Mouse (Mus musculus): ENCODE results near the gene Stk38. TPM values are rescaled to one million over a fixed set of nuclear protein-coding genes. Genes with fewer than 3 reads are reported as not detected.

Stk38 gene
- 223 and 318 TPM in 2 replicates for total RNA-seq (2023)

DNA sequence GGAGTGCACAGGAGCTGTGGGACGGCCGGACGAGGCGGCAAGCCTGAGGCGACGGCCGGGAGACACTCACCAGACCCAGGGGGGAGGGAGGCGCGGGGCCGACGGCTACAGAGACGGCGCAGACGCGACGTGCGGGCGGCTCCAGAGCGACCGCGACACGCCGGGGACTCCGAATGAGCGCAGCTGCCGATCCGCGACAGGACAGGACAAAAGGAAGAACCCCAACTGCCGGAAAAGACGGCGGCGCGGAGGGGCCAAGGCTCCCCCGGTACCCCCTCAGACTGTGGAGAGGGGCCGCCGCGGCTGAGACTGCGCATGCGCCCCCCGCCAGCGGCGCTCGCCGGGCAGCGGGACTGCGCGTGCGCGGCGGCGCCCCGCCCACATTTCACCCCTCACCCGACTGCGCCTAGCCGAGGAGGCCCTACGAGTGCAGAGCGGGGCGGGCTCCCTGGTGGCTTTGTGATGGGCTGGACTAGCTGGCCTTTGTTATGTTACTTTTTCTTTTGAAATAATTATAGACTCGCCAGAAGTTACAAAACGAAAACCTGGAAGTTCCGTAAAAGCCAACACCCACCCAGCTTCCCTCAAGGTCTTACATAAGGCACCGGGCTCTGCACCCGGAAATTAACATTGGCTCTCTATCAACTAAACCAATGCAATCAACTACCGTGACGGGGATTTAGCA, at the start of gene Stk38:
TSS of gene Stk38 (minus strand) at position 355 of the 685 bp plus-strand sequence.

DNA sequence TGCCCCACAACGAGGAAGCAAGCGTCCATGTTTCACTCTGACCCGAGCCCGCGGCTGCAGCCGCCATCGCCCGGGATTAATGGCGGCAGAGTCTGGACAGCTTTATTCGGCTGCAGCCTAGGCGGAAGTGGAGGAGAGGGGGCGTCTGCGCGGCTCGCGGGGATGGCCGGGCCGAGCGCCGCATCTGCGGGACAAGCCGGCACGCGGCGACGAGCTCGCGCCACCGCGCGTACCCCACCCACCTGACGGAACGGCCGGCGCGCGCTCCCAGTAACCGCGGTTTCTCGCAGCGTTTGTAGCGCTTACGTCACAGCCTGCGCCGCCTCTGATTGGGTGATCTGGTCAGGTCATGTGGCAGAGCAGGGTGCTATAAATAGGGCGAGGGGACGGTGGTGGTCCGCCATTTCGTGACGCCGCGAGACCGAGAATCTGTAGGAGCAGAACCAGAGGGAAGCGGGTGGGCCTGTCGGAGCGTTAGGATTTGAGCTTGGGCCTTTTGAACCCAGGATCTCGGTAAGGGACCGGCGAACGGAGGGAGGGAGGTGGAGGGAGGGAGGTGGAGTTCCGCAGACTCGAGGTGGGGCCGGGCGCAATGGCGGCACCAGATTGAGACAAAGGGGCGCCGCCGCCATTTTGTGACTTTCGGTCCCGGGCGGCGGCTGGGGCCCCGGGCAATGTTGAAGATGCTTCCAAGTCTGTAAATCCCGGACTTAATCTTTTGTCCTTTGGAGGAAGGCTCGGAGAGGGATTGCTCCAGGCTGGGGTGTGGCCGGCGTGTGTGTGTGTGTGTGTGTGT, 24.7 kb upstream of the Stk38 start, which contains the start of gene Srsf3:
TSS of gene Srsf3 (plus strand) at position 355 of the 796 bp plus-strand sequence.

DNA sequence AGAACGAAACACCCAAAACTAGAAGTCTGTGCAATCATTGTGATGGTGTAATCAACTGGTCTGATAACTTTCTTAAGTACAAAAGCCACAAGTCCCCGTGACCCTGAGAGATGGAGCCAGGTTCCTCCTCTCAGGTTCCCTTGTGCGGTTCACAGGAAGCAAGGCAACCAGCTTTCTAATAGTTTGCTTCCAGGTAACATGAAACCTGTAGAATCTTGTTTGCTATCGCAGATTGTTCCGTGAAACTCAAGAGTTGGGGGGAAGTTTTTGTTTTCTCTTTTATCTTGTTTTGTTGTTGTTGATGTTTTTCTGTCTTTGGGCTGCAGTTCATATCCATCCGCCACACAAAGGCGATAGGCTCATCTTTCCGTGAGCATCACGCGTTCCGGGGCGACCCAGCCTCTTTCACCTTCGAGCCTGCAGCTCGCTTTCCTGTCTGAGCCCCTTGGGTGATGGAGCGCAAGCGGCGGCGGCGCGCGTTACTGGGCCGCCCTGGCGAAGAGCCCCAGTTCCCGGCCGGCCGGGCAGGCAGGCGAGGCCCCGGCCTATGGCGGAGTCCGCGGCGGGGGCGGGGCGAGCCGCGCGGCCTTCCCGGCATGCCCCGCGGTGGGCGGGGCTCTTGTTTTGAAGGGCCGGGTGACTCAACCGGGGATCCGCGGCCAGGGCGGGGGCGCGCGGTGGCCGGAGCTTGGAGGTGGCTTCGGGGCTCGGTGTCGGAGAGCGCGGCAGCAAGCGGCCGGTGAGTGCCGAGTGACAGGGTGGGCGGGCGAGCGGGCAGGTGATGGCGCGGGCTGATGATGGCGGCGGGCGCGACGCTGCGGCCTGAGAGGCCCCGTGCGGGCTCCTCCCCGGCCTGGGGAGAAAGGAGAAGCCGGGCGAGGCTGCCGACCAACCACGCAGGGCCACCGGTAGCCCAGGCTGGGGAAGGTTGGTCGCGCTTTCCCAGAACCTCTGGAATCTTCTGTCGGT, 55.7 kb downstream of the Stk38 start, which contains the start of gene Kctd20:
TSS of gene Kctd20 (plus strand) at position 120 of the 969 bp plus-strand sequence.

DNA sequence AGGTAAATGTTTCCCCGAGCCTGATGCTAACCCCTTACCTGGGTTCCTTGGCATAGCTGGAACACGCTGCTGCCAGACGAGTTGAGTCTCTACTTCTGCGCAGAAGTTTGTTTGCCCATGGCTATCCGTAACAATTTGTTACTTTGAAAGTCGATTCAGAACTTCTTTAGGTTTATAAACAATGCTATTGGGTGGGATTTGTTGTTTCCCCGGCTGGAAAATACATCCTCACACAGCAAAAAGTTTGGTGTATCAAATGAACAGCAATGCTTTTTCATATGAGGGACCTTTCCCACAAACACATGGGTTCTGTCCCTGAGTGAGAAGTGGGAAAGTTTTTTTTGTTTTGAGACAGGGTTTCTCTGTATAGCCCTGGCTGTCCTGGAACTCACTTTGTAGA, 64.1 kb downstream of the Stk38 start, which contains the start of gene Pxt1:
TSS of gene Pxt1 (minus strand) at position 101 of the 400 bp plus-strand sequence.

Other genes with a start within 250 kb of the Stk38 start
- gene Mapk13, start 238.7 kb downstream of the Stk38 start, total RNA-seq (2023): 190 and 258 TPM in 2 replicates
- gene Brpf3, start 206.9 kb downstream of the Stk38 start, total RNA-seq (2023): 45.1 and 53.0 TPM in 2 replicates
- 7.0 and 7.3 TPM in 2 replicates for gene Pnpla1, start 149.6 kb downstream of the Stk38 start, total RNA-seq (2023)
- gene 4930539E08Rik, start 92.7 kb downstream of the Stk38 start, total RNA-seq (2023): 0.13 TPM in 1 of 2 replicates, not detected in the other
- 2.0 and 3.8 TPM in 2 replicates for gene Pxt1, start 64.2 kb downstream of the Stk38 start, total RNA-seq (2023)
- gene Kctd20, start 56.0 kb downstream of the Stk38 start, total RNA-seq (2023): 207 and 280 TPM in 2 replicates
- 314 and 370 TPM in 2 replicates for gene Srsf3, start 24.6 kb upstream of the Stk38 start, total RNA-seq (2023)
- 40.2 and 41.4 TPM in 2 replicates for gene Cdkn1a, start 83.0 kb upstream of the Stk38 start, total RNA-seq (2023)
- 197 and 250 TPM in 2 replicates for gene Rab44, start 106.2 kb upstream of the Stk38 start, total RNA-seq (2023)
- 0.16 and 0.20 TPM in 2 replicates for gene Cpne5, start 230.2 kb upstream of the Stk38 start, total RNA-seq (2023)